Mouse (Mus musculus) ovary, postnatal 10 days (tissue): ENCODE measurements around the gene Fmn2.

Experiments
- DNase-seq: peaks from one replicate; pipeline ENCODE4 v3.0.0; 2022; ENCODE audit warnings: low spot score

Fmn2 gene

GRCm38 (mm10) chr1:174665116-174665515 is 163.5 kb downstream of the Fmn2 start:
- no peak for DNase-seq

GRCm38 (mm10) chr1:174669132-174669531 is 167.5 kb downstream of the Fmn2 start:
- DNase-seq: no peak

GRCm38 (mm10) chr1:174670846-174671245 is 169.2 kb downstream of the Fmn2 start:
- DNase-seq: no peak

- DNase-seq: no peak
These were observed 173.0 kb downstream of the Fmn2 start for GRCm38 (mm10) chr1:174674586-174674985.

GRCm38 (mm10) chr1:174675316-174675715 is 173.7 kb downstream of the Fmn2 start:
- no peak for DNase-seq

- DNase-seq: no peak
These were observed 174.6 kb downstream of the Fmn2 start for GRCm38 (mm10) chr1:174676187-174676586.

GRCm38 (mm10) chr1:174677211-174677610 is 175.6 kb downstream of the Fmn2 start:
- DNase-seq: no peak

GRCm38 (mm10) chr1:174689301-174689700 is 187.7 kb downstream of the Fmn2 start:
- no peak for DNase-seq

GRCm38 (mm10) chr1:174700871-174701270 is 199.2 kb downstream of the Fmn2 start:
- no peak for DNase-seq

- no peak for DNase-seq
These were observed 200.2 kb downstream of the Fmn2 start for GRCm38 (mm10) chr1:174701835-174702234.

GRCm38 (mm10) chr1:174703909-174704308 is 202.3 kb downstream of the Fmn2 start:
- DNase-seq: no peak

GRCm38 (mm10) chr1:174719729-174720458 is 218.3 kb downstream of the Fmn2 start:
- no peak for DNase-seq

GRCm38 (mm10) chr1:174728771-174729170 is 227.1 kb downstream of the Fmn2 start:
- no peak for DNase-seq

GRCm38 (mm10) chr1:174732715-174733114 is 231.1 kb downstream of the Fmn2 start:
- no peak for DNase-seq

- DNase-seq: no peak
These were observed 237.3 kb downstream of the Fmn2 start for GRCm38 (mm10) chr1:174738958-174739357.

- no peak for DNase-seq
These were observed 241.0 kb downstream of the Fmn2 start for GRCm38 (mm10) chr1:174742667-174743066.

GRCm38 (mm10) chr1:174748520-174748919 is 246.9 kb downstream of the Fmn2 start:
- no peak for DNase-seq

- DNase-seq: no peak
These were observed 249.4 kb downstream of the Fmn2 start for GRCm38 (mm10) chr1:174750893-174751461.

GRCm38 (mm10) chr1:174759354-174759753 is 257.7 kb downstream of the Fmn2 start:
- DNase-seq: no peak

- DNase-seq: no peak
These were observed 264.1 kb downstream of the Fmn2 start for GRCm38 (mm10) chr1:174765757-174766156.

GRCm38 (mm10) chr1:174766852-174767251 is 265.2 kb downstream of the Fmn2 start:
- no peak for DNase-seq

GRCm38 (mm10) chr1:174771871-174772281 is 270.3 kb downstream of the Fmn2 start:
- DNase-seq: no peak

GRCm38 (mm10) chr1:174781037-174781436 is 279.4 kb downstream of the Fmn2 start:
- no peak for DNase-seq

GRCm38 (mm10) chr1:174788617-174789016 is 287.0 kb downstream of the Fmn2 start:
- DNase-seq: no peak
